Mouse (Mus musculus): Measurements from ENCODE around the gene 4930474N05Rik. TPM values are rescaled to one million over a fixed set of nuclear protein-coding genes. Genes with fewer than 3 reads are reported as not detected.

4930474N05Rik gene
- polyA plus RNA-seq, 1 experiment from 2014 or later = not detected

DNA sequence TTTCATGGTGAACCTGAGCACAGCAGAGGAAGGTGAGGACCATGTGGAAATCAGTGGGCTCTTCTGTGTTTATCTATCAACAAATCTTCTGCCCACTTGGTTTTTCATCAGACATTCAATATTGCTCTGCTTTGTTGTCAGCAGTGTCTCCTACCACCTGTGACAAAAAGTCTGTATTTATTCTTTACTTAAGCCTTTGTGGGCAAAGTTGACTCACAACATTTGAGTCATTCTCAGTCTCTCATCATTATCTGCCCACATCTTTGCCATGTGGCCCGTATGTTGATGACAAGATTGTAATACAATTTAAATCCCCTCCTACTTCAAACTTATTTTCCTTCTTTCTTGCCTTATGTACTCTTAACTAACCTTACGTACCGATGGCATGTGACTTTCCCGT, 43.0 kb downstream of the 4930474N05Rik start:
- 67% methylated on average over 4 of the region's 4 CpGs for WGBS (ENCODE audit: insufficient replicate concordance)
- no peak overlapping the region for H3K4me3 ChIP-seq (ENCODE audit: low read depth, low read length)
- no peak overlapping the region for H3K4me2 ChIP-seq (ENCODE audit: low read depth, low read length)
- no peaks in the 10 kb centered on the region for H3K4me1 ChIP-seq (ENCODE audit: control insufficient read depth, low read depth, low read length)
- no peak overlapping the region for H3K9ac ChIP-seq (ENCODE audit: low read depth, low read length)
- no peaks in the 10 kb centered on the region for H3K27me3 ChIP-seq (ENCODE audit: control insufficient read depth, insufficient read depth, low read depth, low read length)
- H3K36me3 ChIP-seq (ENCODE audit: control insufficient read depth, insufficient read depth) = no peaks in the 10 kb centered on the region
- H3K9me3 ChIP-seq (replicated peaks; ENCODE audit: control insufficient read depth, low read length) = no peaks in the 10 kb centered on the region
- no peak overlapping the region for H3K27ac ChIP-seq (ENCODE audit: low read length)
- ATAC-seq (ENCODE audit: low read depth) = no peak

DNA sequence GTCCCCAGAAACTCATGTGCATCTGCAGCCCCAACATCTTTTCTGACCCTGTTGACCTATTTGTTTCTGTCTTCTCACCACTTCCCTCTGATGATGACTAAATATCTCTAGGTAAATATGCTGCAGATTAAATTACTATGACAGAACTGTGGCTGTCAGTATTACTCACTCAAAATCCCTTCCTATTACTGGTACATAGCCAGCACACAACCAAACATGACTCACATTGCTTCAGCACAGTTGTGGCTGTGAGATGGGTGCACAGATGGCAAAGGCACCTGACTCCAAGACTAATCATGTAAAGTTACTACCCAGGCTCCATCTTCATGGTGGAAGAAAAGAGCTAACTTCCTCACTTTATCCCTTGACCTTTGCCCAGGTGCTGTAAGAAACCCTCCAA, 50.5 kb downstream of the 4930474N05Rik start:
- no peak overlapping the region for H3K9ac ChIP-seq (ENCODE audit: low read depth, low read length)
- ATAC-seq (ENCODE audit: low read depth) = no peak
- H3K27ac ChIP-seq (ENCODE audit: low read length) = no peak overlapping the region
- no peaks in the 10 kb centered on the region for H3K27me3 ChIP-seq (ENCODE audit: control insufficient read depth, insufficient read depth, low read depth, low read length)
- H3K9me3 ChIP-seq (replicated peaks; ENCODE audit: control insufficient read depth, low read length) = no peaks in the 10 kb centered on the region
- H3K36me3 ChIP-seq (ENCODE audit: control insufficient read depth, insufficient read depth) = no peaks in the 10 kb centered on the region
- no peaks in the 10 kb centered on the region for H3K4me1 ChIP-seq (ENCODE audit: control insufficient read depth, low read depth, low read length)
- no peak overlapping the region for H3K4me2 ChIP-seq (ENCODE audit: low read depth, low read length)
- H3K4me3 ChIP-seq (ENCODE audit: low read depth, low read length) = no peak overlapping the region
